In the genomic region with DNA sequence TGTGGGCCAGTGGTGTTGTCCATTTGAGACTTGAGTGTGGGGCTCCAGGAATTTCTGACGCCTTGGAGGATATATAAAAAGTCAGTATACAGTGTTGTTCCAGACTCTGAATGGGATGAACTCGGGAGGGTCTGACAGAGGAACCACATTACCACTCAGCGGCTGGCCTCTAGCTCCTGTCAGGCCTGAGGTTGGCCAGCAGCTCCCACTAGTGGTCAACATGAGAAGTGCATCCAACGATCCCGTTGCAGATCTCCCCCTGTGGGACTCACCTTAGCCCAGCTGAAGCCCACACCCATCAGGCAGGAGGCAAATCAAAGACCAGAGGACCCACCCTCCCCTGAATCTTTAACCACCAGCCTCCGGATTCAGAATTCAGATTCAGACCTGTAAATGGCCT, we compare ENCODE assay signal across 8 mouse cellular contexts. TPM values are rescaled to one million over a fixed set of nuclear protein-coding genes. Genes with fewer than 3 reads are reported as not detected.
DNase-seq lines count a peak whose midpoint lies in the region; ATAC-seq and TF ChIP-seq lines count a peak whose summit lies in the region.

No protein-coding gene starts in this region.

- peaks cover 6% of the 10 kb centered on the region for H3K4me1 ChIP-seq in embryonic facial prominence, embryonic 11.5 days (ENCODE audit: control insufficient read depth, insufficient read depth, low read length)
- peaks cover 20% of the 10 kb centered on the region for H3K4me1 ChIP-seq in heart, embryonic 12.5 days (replicated peaks)
- peaks cover 8% of the 10 kb centered on the region; the same call in 1 of the 2 replicates for H3K4me1 ChIP-seq in kidney, embryonic 16.5 days (ENCODE audit: insufficient read depth, low read length)
- H3K4me1 ChIP-seq in liver, embryonic 12.5 days = peaks cover 12% of the 10 kb centered on the region
- H3K4me1 ChIP-seq in neural tube, embryonic 11.5 days (ENCODE audit: control insufficient read depth, insufficient read depth, low read length) = peaks cover 9% of the 10 kb centered on the region; the same call in 1 of the 2 replicates
- 0 out of 2 replicates have a peak, but pooled peaks cover 2% of the 10 kb centered on the region for H3K4me1 ChIP-seq in stomach, postnatal 0 days (replicated peaks; ENCODE audit: control insufficient read depth, insufficient read depth)

- DNase-seq in CD4-positive helper T cell, adult 2 months (ENCODE audit: low read depth, low spot score) = peak; percentile 58
- peak; percentile 25 to 41 for DNase-seq in adrenal gland, postnatal 4 days (ENCODE audit: low spot score in 2 of 2)
- peak; percentile 89 for DNase-seq in embryonic facial prominence, embryonic 11.5 days (ENCODE audit: low spot score)
- peak; percentile 82 for DNase-seq in neural tube, embryonic 11.5 days (ENCODE audit: low spot score)
- peak; percentile 74 for DNase-seq in stomach, postnatal 0 days (ENCODE audit: low spot score)

- ATAC-seq in embryonic facial prominence, embryonic 11.5 days (replicated peaks; ENCODE audit: insufficient number of reproducible peaks, low FRiP score, low TSS enrichment, low read depth) = no peak
- ATAC-seq in heart, embryonic 12.5 days (ENCODE audit: insufficient number of reproducible peaks, low FRiP score) = 0 out of 2 replicates have a peak, but pooled peaks have one; percentile 5
- ATAC-seq in kidney, embryonic 16.5 days (ENCODE audit: low FRiP score, low TSS enrichment) = 0 out of 2 replicates have a peak, but pooled peaks have one; percentile 35
- ATAC-seq in liver, embryonic 12.5 days = 0 out of 2 replicates have a peak, but pooled peaks have one; percentile 18
- ATAC-seq in neural tube, embryonic 11.5 days (ENCODE audit: insufficient read depth, low FRiP score, low TSS enrichment) = peak; percentile 44; the same call in 1 of the 2 replicates
- ATAC-seq in stomach, postnatal 0 days (ENCODE audit: low FRiP score, low TSS enrichment) = peak; percentile 45

- H3K27me3 ChIP-seq in embryonic facial prominence, embryonic 11.5 days (ENCODE audit: control insufficient read depth, insufficient read depth, low read length) = peaks cover 46% of the 10 kb centered on the region
- peaks cover 87% of the 10 kb centered on the region for H3K27me3 ChIP-seq in heart, embryonic 12.5 days (replicated peaks)
- H3K27me3 ChIP-seq in kidney, embryonic 16.5 days (ENCODE audit: insufficient read depth, low read length) = peaks cover 74% of the 10 kb centered on the region
- peaks cover 69% of the 10 kb centered on the region for H3K27me3 ChIP-seq in liver, embryonic 12.5 days (replicated peaks)
- H3K27me3 ChIP-seq in neural tube, embryonic 11.5 days (ENCODE audit: control insufficient read depth, insufficient read depth, low read length) = peaks cover 58% of the 10 kb centered on the region
- H3K27me3 ChIP-seq in stomach, postnatal 0 days (ENCODE audit: control insufficient read depth, insufficient read depth, low read length) = peaks cover 11% of the 10 kb centered on the region; the same call in 1 of the 2 replicates

- H3K4me2 ChIP-seq in embryonic facial prominence, embryonic 11.5 days (ENCODE audit: low read depth, low read length) = no peak overlapping the region
- no peak overlapping the region for H3K4me2 ChIP-seq in heart, embryonic 12.5 days
- no peak overlapping the region for H3K4me2 ChIP-seq in kidney, embryonic 16.5 days (replicated peaks; ENCODE audit: low read depth, low read length)
- no peak overlapping the region for H3K4me2 ChIP-seq in liver, embryonic 12.5 days
- H3K4me2 ChIP-seq in neural tube, embryonic 11.5 days (ENCODE audit: low read depth) = no peak overlapping the region
- no peak overlapping the region for H3K4me2 ChIP-seq in stomach, postnatal 0 days (replicated peaks; ENCODE audit: low read depth)

- H3K9ac ChIP-seq in embryonic facial prominence, embryonic 11.5 days (replicated peaks; ENCODE audit: low read length) = no peak overlapping the region
- no peak overlapping the region for H3K9ac ChIP-seq in heart, embryonic 12.5 days
- no peak overlapping the region for H3K9ac ChIP-seq in kidney, embryonic 16.5 days (replicated peaks; ENCODE audit: low read length)
- no peak overlapping the region for H3K9ac ChIP-seq in liver, embryonic 12.5 days
- no peak overlapping the region for H3K9ac ChIP-seq in neural tube, embryonic 11.5 days (ENCODE audit: low read length)
- H3K9ac ChIP-seq in stomach, postnatal 0 days (ENCODE audit: low read length) = no peak overlapping the region

- no peaks in the 10 kb centered on the region for H3K9me3 ChIP-seq in embryonic facial prominence, embryonic 11.5 days (replicated peaks; ENCODE audit: control insufficient read depth, low read length)
- no peaks in the 10 kb centered on the region for H3K9me3 ChIP-seq in heart, embryonic 12.5 days (replicated peaks)
- no peaks in the 10 kb centered on the region for H3K9me3 ChIP-seq in kidney, embryonic 16.5 days (ENCODE audit: low read length)
- H3K9me3 ChIP-seq in liver, embryonic 12.5 days (replicated peaks) = no peaks in the 10 kb centered on the region
- H3K9me3 ChIP-seq in neural tube, embryonic 11.5 days (ENCODE audit: control insufficient read depth, low read length) = no peaks in the 10 kb centered on the region
- H3K9me3 ChIP-seq in stomach, postnatal 0 days (ENCODE audit: control insufficient read depth, low read length) = no peaks in the 10 kb centered on the region

- peak; percentile 98 for TF ChIP-seq CTCF in stomach, postnatal 0 days (IDR thresholded peaks at IDR 0.05; ENCODE audit: low read depth)

- no peak overlapping the region for H3K27ac ChIP-seq in embryonic facial prominence, embryonic 11.5 days (replicated peaks; ENCODE audit: low read depth, low read length)
- H3K27ac ChIP-seq in heart, embryonic 12.5 days (ENCODE audit: poor library complexity, severe bottlenecking) = no peak overlapping the region
- no peak overlapping the region for H3K27ac ChIP-seq in kidney, embryonic 16.5 days (ENCODE audit: low read length)
- no peak overlapping the region for H3K27ac ChIP-seq in liver, embryonic 12.5 days
- no peak overlapping the region for H3K27ac ChIP-seq in neural tube, embryonic 11.5 days (ENCODE audit: low read depth, low read length)
- H3K27ac ChIP-seq in stomach, postnatal 0 days (replicated peaks) = no peak overlapping the region

- no peak for TF ChIP-seq EP300 in stomach, postnatal 0 days (optimal IDR thresholded peaks at IDR 0.05)

- no peak overlapping the region for H3K4me3 ChIP-seq in embryonic facial prominence, embryonic 11.5 days (ENCODE audit: low read depth, low read length)
- no peak overlapping the region for H3K4me3 ChIP-seq in heart, embryonic 12.5 days
- no peak overlapping the region for H3K4me3 ChIP-seq in kidney, embryonic 16.5 days (ENCODE audit: low read length)
- H3K4me3 ChIP-seq in liver, embryonic 12.5 days = no peak overlapping the region
- no peak overlapping the region for H3K4me3 ChIP-seq in neural tube, embryonic 11.5 days (ENCODE audit: low read depth, low read length)
- H3K4me3 ChIP-seq in stomach, postnatal 0 days (ENCODE audit: low read depth, low read length) = no peak overlapping the region

- 0% methylated on average over 6 of the region's 6 CpGs for WGBS in embryonic facial prominence, embryonic 11.5 days
- under 1% methylated on average over 6 of the region's 6 CpGs for WGBS in heart, embryonic 12.5 days
- under 1% methylated on average over 6 of the region's 6 CpGs for WGBS in kidney, embryonic 16.5 days
- 0% methylated on average over 6 of the region's 6 CpGs for WGBS in liver, embryonic 12.5 days (ENCODE audit: insufficient replicate concordance)
- WGBS in neural tube, embryonic 11.5 days = 2% methylated on average over 6 of the region's 6 CpGs
- 0% methylated on average over 6 of the region's 6 CpGs for WGBS in stomach, postnatal 0 days

- H3K36me3 ChIP-seq in embryonic facial prominence, embryonic 11.5 days (replicated peaks; ENCODE audit: control insufficient read depth, insufficient read depth, low read depth, low read length) = no peaks in the 10 kb centered on the region
- no peaks in the 10 kb centered on the region for H3K36me3 ChIP-seq in heart, embryonic 12.5 days
- H3K36me3 ChIP-seq in kidney, embryonic 16.5 days (ENCODE audit: insufficient read depth, low read length) = no peaks in the 10 kb centered on the region
- no peaks in the 10 kb centered on the region for H3K36me3 ChIP-seq in liver, embryonic 12.5 days
- no peaks in the 10 kb centered on the region for H3K36me3 ChIP-seq in neural tube, embryonic 11.5 days (ENCODE audit: control insufficient read depth, insufficient read depth, low read length)
- H3K36me3 ChIP-seq in stomach, postnatal 0 days (ENCODE audit: control insufficient read depth, insufficient read depth, low read length) = no peaks in the 10 kb centered on the region

RNA-seq across cellular contexts. Expression of gene Scn5a, which starts 1.9 kb away (rescaled TPM):
- total RNA-seq in adrenal gland, postnatal 4 days (2021) = under 1 TPM; 0.25 to 0.36 TPM
- polyA plus RNA-seq in embryonic facial prominence, embryonic 11.5 days (2014; fragmentation: Nextera tagmentation; extraction: Ambion mirVana) = 0.52 and 0.61 TPM in 2 replicates
- 15.9 and 18.9 TPM in 2 replicates for polyA plus RNA-seq in heart, embryonic 12.5 days (2016; fragmentation: Nextera tagmentation; extraction: Ambion mirVana)
- polyA plus RNA-seq in kidney, embryonic 16.5 days (2015; fragmentation: Nextera tagmentation; extraction: Ambion mirVana) = 0.13 and 0.25 TPM in 2 replicates
- 0.02 and 0.10 TPM in 2 replicates for polyA plus RNA-seq in liver, embryonic 12.5 days (2016; fragmentation: Nextera tagmentation; extraction: Ambion mirVana)
- polyA plus RNA-seq in neural tube, embryonic 11.5 days (2014; fragmentation: Nextera tagmentation; extraction: Ambion mirVana) = 0.62 and 1.0 TPM in 2 replicates
- 0.10 and 0.18 TPM in 2 replicates for polyA plus RNA-seq in stomach, postnatal 0 days (2015; fragmentation: Nextera tagmentation; extraction: Ambion mirVana)

Comparison
In these comparisons a context has a peak if more than half of its experiments do, and no peak if none do; other contexts are left out.
1. DNase-seq: peak in every context shown above with its lines; median percentile 89 in embryonic facial prominence, embryonic 11.5 days; 82 in neural tube, embryonic 11.5 days; 74 in stomach, postnatal 0 days; 58 in CD4-positive helper T cell, adult 2 months; 33 in adrenal gland, postnatal 4 days.